Mouse (Mus musculus) adrenal gland, adult 8-10 months (tissue): ENCODE results near the gene Clca3a2. TPM values are rescaled to one million over a fixed set of nuclear protein-coding genes. Genes with fewer than 3 reads are reported as not detected.

Experiments used
- total RNA-seq, 4 experiments: library from RNA; stranded (reverse); gene quantifications; 2 replicates each; pipeline ENCODE4 v1.2.4; 2022

Clca3a2 gene
- total RNA-seq, 4 experiments from 2014 or later = not detected

Other genes with a start within 250 kb of the Clca3a2 start
- 10 to 100 TPM; 14.7 to 23.9 (median 17.6) TPM for gene Hs2st1, start 249.3 kb downstream of the Clca3a2 start, total RNA-seq
- gene Selenof, start 249.2 kb downstream of the Clca3a2 start, total RNA-seq = 100 to 1,000 TPM; 329 to 408 (median 334) TPM
- gene Sh3glb1, start 99.2 kb downstream of the Clca3a2 start, total RNA-seq = 100 to 1,000 TPM in 3 of 4 experiments, 10 to 100 TPM in 1; 82.1 to 133 (median 115) TPM
- gene Clca3a1, start 58.5 kb downstream of the Clca3a2 start, total RNA-seq = 1 to 10 TPM in 3 of 4 experiments, under 1 TPM in 1; 0.89 to 3.4 (median 2.2) TPM
- gene Clca3b, start 29.9 kb upstream of the Clca3a2 start, total RNA-seq = not detected
- not detected for gene Clca4b, start 113.0 kb upstream of the Clca3a2 start, total RNA-seq
- not detected for gene Clca4a, start 155.6 kb upstream of the Clca3a2 start, total RNA-seq
- not detected for gene Clca1, start 213.3 kb upstream of the Clca3a2 start, total RNA-seq